ENCODE assay signal across 7 mouse cellular contexts in the genomic region with DNA sequence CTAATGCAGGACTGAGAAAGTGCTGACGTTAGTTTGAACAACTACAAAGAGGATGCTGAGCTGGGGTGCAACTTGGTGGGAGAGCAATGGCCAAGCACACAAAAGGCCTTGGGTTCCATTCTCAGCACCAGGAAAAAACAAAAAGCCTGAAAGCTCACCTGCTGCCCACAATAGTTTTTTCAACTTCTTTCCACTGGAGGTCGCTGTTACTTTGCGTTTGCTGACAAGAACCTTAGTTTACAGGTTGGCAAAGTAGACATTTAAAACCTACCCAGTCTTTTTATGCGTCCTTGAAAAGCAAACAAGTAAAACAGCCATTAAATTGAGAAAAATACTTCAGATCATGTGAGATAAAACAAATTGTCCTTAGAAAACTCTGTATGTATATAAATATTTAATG. TPM values are rescaled to one million over a fixed set of nuclear protein-coding genes. Genes with fewer than 3 reads are reported as not detected.
A peak's percentile ranks its signal among the peaks of the same experiment; 100 is the strongest.
DNase-seq lines count a peak whose midpoint lies in the region; ATAC-seq and TF ChIP-seq lines count a peak whose summit lies in the region.

No protein-coding gene starts in this region.

- no peaks in the 10 kb centered on the region for H3K4me1 ChIP-seq in hindbrain, postnatal 0 days (ENCODE audit: insufficient read depth, low read length)
- peaks cover 4% of the 10 kb centered on the region; the same call in 1 of the 2 replicates for H3K4me1 ChIP-seq in hindbrain, embryonic 10.5 days (replicated peaks)
- H3K4me1 ChIP-seq in CH12.LX (ENCODE audit: control insufficient read depth in 1 of 2, insufficient read depth in 2 of 2): peaks cover 0 to 13% of the 10 kb centered on the region in 2 experiments; a peak in 2 of 4 replicates

- in situ Hi-C loops in CH12.LX (cut with MboI; ENCODE audit: low pct_ligation_motif_present, low pct_unique_long_range_greater_than_20kb, low sequenced_read_pairs): no loop called here

- H3K4me3 ChIP-seq in hindbrain, postnatal 0 days (ENCODE audit: low read length): no peak overlapping the region
- no peak overlapping the region for H3K4me3 ChIP-seq in hindbrain, embryonic 10.5 days
- no peak overlapping the region for H3K4me3 ChIP-seq in CH12.LX (replicated peaks in 1 of 3; ENCODE audit: low read depth in 2 of 3, low read length in 2 of 3, poor library complexity in 1 of 3)

- TF ChIP-seq CTCF in hindbrain, postnatal 0 days (IDR thresholded peaks at IDR 0.05; ENCODE audit: low read depth): peak; percentile 66
- TF ChIP-seq CTCF in CH12.LX (conservative IDR thresholded peaks at IDR 0.05 in 1 of 2, IDR thresholded peaks at IDR 0.05 in 1 of 2; ENCODE audit: low read depth in 2 of 2, low read length in 2 of 2): peak; percentile 36 to 91; a peak in 3 of 4 replicates

- TF ChIP-seq EP300 in CH12.LX (IDR thresholded peaks at IDR 0.05; ENCODE audit: low read length): no peak

- intact Hi-C loops in left cerebral cortex, postnatal 10 days (cut with DNase I): no loop called here

- dilution Hi-C loops in CH12.LX (cut with MboI; ENCODE audit: extremely low pct_ligation_motif_present, extremely low pct_unique_long_range_greater_than_20kb, low sequenced_read_pairs): no loop called here

- no peaks in the 10 kb centered on the region for H3K9me3 ChIP-seq in hindbrain, postnatal 0 days (ENCODE audit: low read length)
- H3K9me3 ChIP-seq in hindbrain, embryonic 10.5 days: no peaks in the 10 kb centered on the region
- no peaks in the 10 kb centered on the region for H3K9me3 ChIP-seq in CH12.LX (replicated peaks; ENCODE audit: low read length)

- H3K4me2 ChIP-seq in hindbrain, postnatal 0 days (ENCODE audit: low read depth, low read length): no peak overlapping the region
- no peak overlapping the region for H3K4me2 ChIP-seq in CH12.LX (ENCODE audit: insufficient read depth, low read depth, poor library complexity, severe bottlenecking)

- WGBS in hindbrain, postnatal 0 days: 9% methylated on average over 4 of the region's 4 CpGs
- WGBS in hindbrain, embryonic 10.5 days: 12% methylated on average over 4 of the region's 4 CpGs

- TF ChIP-seq RAD21 in CH12.LX (IDR thresholded peaks at IDR 0.05; ENCODE audit: low read depth, low read length): peak; percentile 90

- DNase-seq in hindbrain, postnatal 0 days (ENCODE audit: low spot score): peak; percentile 82
- no peak for DNase-seq in hindbrain, embryonic 10.5 days (ENCODE audit: low spot score)
- peak; percentile 6 for DNase-seq in 3134 (ENCODE audit: extremely low read depth, insufficient read length, low spot score)
- DNase-seq in CH12.LX (ENCODE audit: extremely low read depth): peak; percentile 66
- DNase-seq in cerebellum, postnatal 10 days: peak; percentile 53 to 73
- peak; percentile 26 to 36 for DNase-seq in left cerebral cortex, postnatal 10 days (ENCODE audit: extremely low spot score in 1 of 2, low spot score in 2 of 2)
- DNase-seq in yolk sac, embryonic 10.5 days (ENCODE audit: low spot score): peak; percentile 20

- no peak for ATAC-seq in hindbrain, postnatal 0 days

- no peak overlapping the region for H3K9ac ChIP-seq in hindbrain, postnatal 0 days (replicated peaks; ENCODE audit: low read length)
- H3K9ac ChIP-seq in CH12.LX (ENCODE audit: insufficient read depth, low read depth): no peak overlapping the region

- no peaks in the 10 kb centered on the region for H3K36me3 ChIP-seq in hindbrain, postnatal 0 days (ENCODE audit: insufficient read depth, low read length)
- no peaks in the 10 kb centered on the region for H3K36me3 ChIP-seq in hindbrain, embryonic 10.5 days
- no peaks in the 10 kb centered on the region for H3K36me3 ChIP-seq in CH12.LX (replicated peaks in 1 of 2; ENCODE audit: control insufficient read depth in 1 of 2, insufficient read depth in 1 of 2, low read length in 1 of 2)

- H3K79me2 ChIP-seq in CH12.LX (replicated peaks; ENCODE audit: control insufficient read depth, extremely low read depth, insufficient read depth, poor library complexity, severe bottlenecking): no peaks in the 10 kb centered on the region

- no peak for TF ChIP-seq POLR2A in CH12.LX (IDR thresholded peaks at IDR 0.05; ENCODE audit: low read depth, low read length)

- no peak overlapping the region for H3K27ac ChIP-seq in hindbrain, postnatal 0 days
- no peak overlapping the region for H3K27ac ChIP-seq in hindbrain, embryonic 10.5 days
- no peak overlapping the region for H3K27ac ChIP-seq in CH12.LX (ENCODE audit: insufficient read depth, low read depth)

- no peaks in the 10 kb centered on the region for H3K27me3 ChIP-seq in hindbrain, postnatal 0 days (ENCODE audit: insufficient read depth, low read length)
- no peaks in the 10 kb centered on the region for H3K27me3 ChIP-seq in hindbrain, embryonic 10.5 days (ENCODE audit: insufficient read depth, poor library complexity, severe bottlenecking)
- H3K27me3 ChIP-seq in CH12.LX (replicated peaks): no peaks in the 10 kb centered on the region

TF ChIP-seq in CH12.LX, 34 proteins besides CTCF, POLR2A, EP300 and RAD21:
- TF ChIP-seq MEF2A (IDR thresholded peaks at IDR 0.05; ENCODE audit: borderline replicate concordance, low read depth, low read length) (no peak), BHLHE40 (IDR thresholded peaks at IDR 0.05; ENCODE audit: low read depth, low read length) (no peak), CHD2 (IDR thresholded peaks at IDR 0.05; ENCODE audit: low read length) (no peak), ZNF384 (IDR thresholded peaks at IDR 0.05; ENCODE audit: low read depth, low read length) (peak; percentile 40; the same call in 1 of the 2 replicates), SMC3 (IDR thresholded peaks at IDR 0.05; ENCODE audit: low read depth, low read length) (peak; percentile 59), MAX (IDR thresholded peaks at IDR 0.05; ENCODE audit: low read length) (no peak)

RNA-seq across cellular contexts. Expression of a gene that starts 15.7 kb away (rescaled TPM):
- 0.47 TPM in 1 of 2 replicates, not detected in the other for total RNA-seq in hindbrain, postnatal 0 days (2014; rRNA removed)
- polyA plus RNA-seq in hindbrain, postnatal 0 days (2015; fragmentation: Nextera tagmentation; extraction: Ambion mirVana): 0.06 and 0.11 TPM in 2 replicates
- not detected in 2 replicates for polyA plus RNA-seq in hindbrain, embryonic 10.5 days (2016; fragmentation: Nextera tagmentation; extraction: Ambion mirVana)
- total RNA-seq in CH12.LX (2012; rRNA removed) (not detected in 2 replicates), CH12.LX (2014; rRNA removed) (not detected in 2 replicates)
- polyA plus RNA-seq in CH12.LX (2012; ENCODE audit: insufficient read length, low read depth): 0.04 and 0.11 TPM in 2 replicates
- under 1 TPM; 0.47 to 0.62 TPM for total RNA-seq in left cerebral cortex, postnatal 10 days (2021)

RNA-seq across cellular contexts. Expression of a gene that starts 33.7 kb away (rescaled TPM):
- 82.6 and 83.7 TPM in 2 replicates for total RNA-seq in hindbrain, postnatal 0 days (2014; rRNA removed)
- 29.0 and 29.9 TPM in 2 replicates for polyA plus RNA-seq in hindbrain, postnatal 0 days (2015; fragmentation: Nextera tagmentation; extraction: Ambion mirVana)
- 16.8 and 19.4 TPM in 2 replicates for polyA plus RNA-seq in hindbrain, embryonic 10.5 days (2016; fragmentation: Nextera tagmentation; extraction: Ambion mirVana)
- total RNA-seq in CH12.LX (2012; rRNA removed) (61.4 and 61.7 TPM in 2 replicates), CH12.LX (2014; rRNA removed) (60.5 and 66.4 TPM in 2 replicates)
- polyA plus RNA-seq in CH12.LX (2012; ENCODE audit: insufficient read length, low read depth): 47.4 and 50.5 TPM in 2 replicates
- 10 to 100 TPM; 55.7 to 57.6 TPM for total RNA-seq in left cerebral cortex, postnatal 10 days (2021)

RNA-seq across cellular contexts. Expression of a gene that starts 34.5 kb away (rescaled TPM):
- not detected in 2 replicates for total RNA-seq in hindbrain, postnatal 0 days (2014; rRNA removed)
- polyA plus RNA-seq in hindbrain, postnatal 0 days (2015; fragmentation: Nextera tagmentation; extraction: Ambion mirVana): not detected in 2 replicates
- polyA plus RNA-seq in hindbrain, embryonic 10.5 days (2016; fragmentation: Nextera tagmentation; extraction: Ambion mirVana): not detected in 2 replicates
- 14.4 and 14.6 TPM in 2 replicates for total RNA-seq in CH12.LX (2012; rRNA removed)
- not detected in 2 replicates for total RNA-seq in CH12.LX (2014; rRNA removed)
- not detected in 2 replicates for polyA plus RNA-seq in CH12.LX (2012; ENCODE audit: insufficient read length, low read depth)
- total RNA-seq in left cerebral cortex, postnatal 10 days (2021): 1 to 10 TPM; 1.5 to 2.1 TPM
